Mouse (Mus musculus) embryonic facial prominence, embryonic 15.5 days (tissue): ENCODE measurements around the gene Dguok. TPM values are rescaled to one million over a fixed set of nuclear protein-coding genes. Genes with fewer than 3 reads are reported as not detected.

Experiments used
- ATAC-seq: fragments of 200-750 bp; cut with Nextera tagmentation; 2 replicates; pipeline ENCODE4 v1.8.0; 2017; ENCODE audit warnings: low read depth, moderate TSS enrichment; ENCODE audit not compliant: insufficient number of reproducible peaks, low FRiP score, low TSS enrichment
- H3K27ac ChIP-seq: fragments of 300-500 bp; sonication (generic); replicated peaks from 2 replicates; pipeline ENCODE4 v1.5.1; 2015; ENCODE audit warnings: mild to moderate bottlenecking, inconsistent platforms
- H3K27me3 ChIP-seq: fragments of 300-500 bp; sonication (generic); 2 replicates; pipeline ENCODE4 v1.6.1; 2015; ENCODE audit warnings: inconsistent platforms
- H3K36me3 ChIP-seq: fragments of 300-500 bp; sonication (generic); 2 replicates; pipeline ENCODE4 v1.6.1; 2015; ENCODE audit warnings: mild to moderate bottlenecking, inconsistent platforms
- H3K4me1 ChIP-seq: fragments of 300-500 bp; sonication (generic); 2 replicates; pipeline ENCODE4 v1.6.1; 2015; ENCODE audit warnings: inconsistent platforms
- H3K4me2 ChIP-seq: fragments of 300-500 bp; sonication (generic); replicated peaks from 2 replicates; pipeline ENCODE4 v1.6.1; 2015; ENCODE audit warnings: mild to moderate bottlenecking, inconsistent platforms
- H3K4me3 ChIP-seq: fragments of 300-500 bp; sonication (generic); replicated peaks from 2 replicates; pipeline ENCODE4 v1.5.1; 2015; ENCODE audit warnings: mild to moderate bottlenecking, inconsistent platforms
- H3K9ac ChIP-seq: fragments of 300-500 bp; sonication (generic); 2 replicates; pipeline ENCODE4 v1.6.1; 2015; ENCODE audit warnings: inconsistent platforms
- H3K9me3 ChIP-seq: fragments of 300-500 bp; sonication (generic); replicated peaks from 2 replicates; pipeline ENCODE4 v1.6.1; 2016; ENCODE audit warnings: inconsistent platforms
- WGBS: fragments of 180-500 bp; shearing (Covaris S2); methylation state at CpG from one replicate; pipeline ENCODE4 v1.1.7; 2015; 5-methylcytosine and 5-hydroxymethylcytosine counted together
- polyA plus RNA-seq: library from polyadenylated mRNA; unstranded; fragments of >200 nt; fragmentation: Nextera tagmentation; extraction: Ambion mirVana; gene quantifications from 2 replicates; pipeline ENCODE4 v1.2.1, GENCODE M21; 2015

The Dguok gene
- polyA plus RNA-seq, 1 experiment from 2014 or later: 90.4 TPM

- Histone ChIP-seq H3K9ac (no peak overlapping the region), H3K27me3 (no peaks in the 10 kb centered on the region), H3K4me1 (no peaks in the 10 kb centered on the region), H3K9me3 (no peaks in the 10 kb centered on the region), H3K4me3 (no peak overlapping the region), H3K4me2 (no peak overlapping the region), H3K27ac (no peak overlapping the region), H3K36me3 (peaks cover 42% of the 10 kb centered on the region)
- WGBS: 94% methylated on average over 7 of the region's 7 CpGs
- no peak for ATAC-seq
These were observed 28.1 kb downstream of the Dguok start for GRCm38 (mm10) chr6:83478628-83479027.

DNA sequence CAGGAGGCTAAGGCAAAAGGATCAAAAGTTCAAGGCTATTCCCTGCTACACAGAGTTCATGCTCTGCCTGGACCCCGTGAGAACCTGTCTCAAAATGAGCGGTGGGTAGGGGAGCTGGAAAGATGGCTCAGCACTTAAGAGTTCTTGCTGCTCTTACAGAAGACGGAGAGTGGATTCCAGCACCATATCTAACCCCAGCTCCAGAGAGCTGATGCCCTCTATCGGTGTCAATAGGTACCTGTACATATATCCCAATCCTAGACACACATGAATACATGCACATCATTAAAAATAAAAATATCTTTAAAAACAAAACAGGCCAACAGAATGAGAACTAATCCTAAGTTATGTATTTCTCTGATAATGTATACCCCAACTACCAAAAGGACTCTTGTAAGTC is 28.6 kb downstream of the Dguok start:
- Histone ChIP-seq H3K4me3 (no peak overlapping the region), H3K9me3 (no peaks in the 10 kb centered on the region), H3K9ac (no peak overlapping the region), H3K27me3 (no peaks in the 10 kb centered on the region), H3K27ac (no peak overlapping the region), H3K4me1 (no peaks in the 10 kb centered on the region), H3K4me2 (no peak overlapping the region), H3K36me3 (peaks cover 41% of the 10 kb centered on the region)
- ATAC-seq: no peak
- 61% methylated on average over 4 of the region's 4 CpGs for WGBS

GRCm38 (mm10) chr6:83475431-83475830 is 31.3 kb downstream of the Dguok start:
- no peaks in the 10 kb centered on the region for H3K4me1 ChIP-seq
- no peak for ATAC-seq
- peaks cover 20% of the 10 kb centered on the region for H3K36me3 ChIP-seq
- no peak overlapping the region for H3K27ac ChIP-seq
- no peak overlapping the region for H3K4me2 ChIP-seq
- H3K9me3 ChIP-seq: no peaks in the 10 kb centered on the region
- WGBS: 78% methylated on average over 7 of the region's 7 CpGs
- H3K9ac ChIP-seq: no peak overlapping the region
- no peaks in the 10 kb centered on the region for H3K27me3 ChIP-seq
- H3K4me3 ChIP-seq: no peak overlapping the region

GRCm38 (mm10) chr6:83473240-83473639 is 33.5 kb downstream of the Dguok start:
- H3K4me2 ChIP-seq: no peak overlapping the region
- no peak for ATAC-seq
- no peak overlapping the region for H3K9ac ChIP-seq
- WGBS: 72% methylated on average over 9 of the region's 9 CpGs
- no peak overlapping the region for H3K4me3 ChIP-seq
- H3K36me3 ChIP-seq: peaks cover 7% of the 10 kb centered on the region; the same call in 1 of the 2 replicates
- no peaks in the 10 kb centered on the region for H3K9me3 ChIP-seq
- H3K27ac ChIP-seq: no peak overlapping the region
- no peaks in the 10 kb centered on the region for H3K4me1 ChIP-seq
- no peaks in the 10 kb centered on the region for H3K27me3 ChIP-seq

DNA sequence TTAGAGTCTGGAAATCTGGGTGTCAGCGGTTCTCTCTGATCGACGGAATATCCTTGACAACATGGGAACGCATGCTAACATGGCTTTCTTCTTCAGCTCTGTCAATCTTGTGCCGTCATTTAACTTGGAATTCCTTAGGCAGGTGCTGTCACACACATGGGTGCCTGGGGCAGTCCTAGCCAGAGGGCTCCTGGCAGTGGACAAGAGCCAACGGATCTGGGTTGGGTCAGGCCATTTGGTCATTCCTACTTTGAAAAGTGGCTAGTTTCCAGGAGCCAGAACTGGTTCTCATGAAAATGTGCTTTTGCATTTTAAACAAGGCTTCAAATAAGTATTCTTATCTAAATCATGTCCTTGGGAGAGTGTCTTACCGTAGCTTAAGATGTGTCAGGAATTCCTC is 35.0 kb downstream of the Dguok start:
- ATAC-seq: no peak
- WGBS: 65% methylated on average over 7 of the region's 7 CpGs
- no peaks in the 10 kb centered on the region for H3K27me3 ChIP-seq

DNA sequence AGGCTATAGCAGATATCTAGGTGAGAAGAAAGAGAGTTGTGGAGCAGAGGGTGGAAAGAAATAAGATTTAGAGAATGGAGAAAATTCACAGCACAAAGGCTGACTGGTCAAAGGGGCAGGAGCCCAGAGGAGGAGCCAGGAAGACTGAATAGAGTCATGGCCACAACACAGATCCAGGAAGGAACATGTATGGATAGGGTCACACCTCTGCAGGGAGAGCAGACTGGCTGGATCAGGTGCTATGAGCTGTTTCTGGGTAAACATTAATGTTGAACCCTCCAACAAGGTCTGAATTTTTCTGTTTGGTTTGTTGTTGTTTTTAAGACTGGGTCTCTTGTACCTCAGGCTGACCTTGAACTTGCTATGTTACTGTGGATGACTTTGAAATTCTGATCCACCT is 42.8 kb downstream of the Dguok start:
- Histone ChIP-seq H3K36me3 (no peaks in the 10 kb centered on the region), H3K27me3 (no peaks in the 10 kb centered on the region), H3K4me1 (peaks cover 12% of the 10 kb centered on the region), H3K4me3 (no peak overlapping the region), H3K9ac (no peak overlapping the region), H3K27ac (no peak overlapping the region), H3K4me2 (no peak overlapping the region), H3K9me3 (no peaks in the 10 kb centered on the region)
- no peak for ATAC-seq

More for the DNA sequence above, 35.0 kb downstream of the Dguok start:
- Histone ChIP-seq H3K9me3 (no peaks in the 10 kb centered on the region), H3K9ac (no peak overlapping the region), H3K36me3 (no peaks in the 10 kb centered on the region), H3K4me1 (no peaks in the 10 kb centered on the region), H3K27ac (no peak overlapping the region), H3K4me3 (no peak overlapping the region), H3K4me2 (no peak overlapping the region)

DNA sequence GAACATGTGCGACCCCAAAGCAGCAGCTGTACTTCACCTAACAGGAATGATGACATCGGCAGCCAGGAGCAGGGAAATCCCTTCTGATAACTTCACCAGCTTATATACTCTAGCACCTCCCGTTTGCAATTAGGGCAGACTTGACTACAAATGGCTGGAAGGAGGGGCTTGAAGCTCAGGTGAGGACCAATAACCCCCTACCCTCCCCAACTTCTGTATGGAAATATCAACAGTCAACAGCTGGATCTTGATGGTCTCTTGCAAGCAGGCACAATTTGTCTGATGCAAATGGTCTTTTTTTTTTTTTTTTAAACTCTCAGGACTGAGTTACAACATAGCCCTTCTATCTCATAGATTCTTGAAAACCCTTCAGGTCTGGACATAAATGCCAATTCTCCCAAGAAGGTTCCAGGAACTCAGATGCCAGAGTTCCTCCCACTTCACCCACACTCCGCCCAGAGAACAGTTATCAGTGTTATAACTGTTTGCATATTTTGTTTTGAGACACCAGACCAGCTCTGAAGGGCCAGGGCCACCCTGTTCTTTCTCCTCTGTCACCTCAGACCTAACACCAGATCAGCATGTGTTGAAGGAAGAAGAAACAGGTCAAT is 47.6 kb downstream of the Dguok start, which contains the start of gene Tet3:
Gene Tet3, minus strand, starts transcription at position 51 of the 611 bp plus-strand sequence.
- H3K27me3 ChIP-seq: no peaks in the 10 kb centered on the region
- H3K9ac ChIP-seq: no peak within 1 kb of the TSS
- no peak within 1 kb of the TSS for H3K4me3 ChIP-seq
- no peaks in the 10 kb centered on the region for H3K9me3 ChIP-seq
- H3K27ac ChIP-seq: peak within 1 kb of the TSS; percentile 17
- H3K4me2 ChIP-seq: peak within 1 kb of the TSS; percentile 92; the same call in 1 of the 2 replicates
- ATAC-seq: no peak
- no peaks in the 10 kb centered on the region for H3K36me3 ChIP-seq
- 62% methylated on average over 4 of the region's 4 CpGs for WGBS
- peaks cover 43% of the 10 kb centered on the region for H3K4me1 ChIP-seq

DNA sequence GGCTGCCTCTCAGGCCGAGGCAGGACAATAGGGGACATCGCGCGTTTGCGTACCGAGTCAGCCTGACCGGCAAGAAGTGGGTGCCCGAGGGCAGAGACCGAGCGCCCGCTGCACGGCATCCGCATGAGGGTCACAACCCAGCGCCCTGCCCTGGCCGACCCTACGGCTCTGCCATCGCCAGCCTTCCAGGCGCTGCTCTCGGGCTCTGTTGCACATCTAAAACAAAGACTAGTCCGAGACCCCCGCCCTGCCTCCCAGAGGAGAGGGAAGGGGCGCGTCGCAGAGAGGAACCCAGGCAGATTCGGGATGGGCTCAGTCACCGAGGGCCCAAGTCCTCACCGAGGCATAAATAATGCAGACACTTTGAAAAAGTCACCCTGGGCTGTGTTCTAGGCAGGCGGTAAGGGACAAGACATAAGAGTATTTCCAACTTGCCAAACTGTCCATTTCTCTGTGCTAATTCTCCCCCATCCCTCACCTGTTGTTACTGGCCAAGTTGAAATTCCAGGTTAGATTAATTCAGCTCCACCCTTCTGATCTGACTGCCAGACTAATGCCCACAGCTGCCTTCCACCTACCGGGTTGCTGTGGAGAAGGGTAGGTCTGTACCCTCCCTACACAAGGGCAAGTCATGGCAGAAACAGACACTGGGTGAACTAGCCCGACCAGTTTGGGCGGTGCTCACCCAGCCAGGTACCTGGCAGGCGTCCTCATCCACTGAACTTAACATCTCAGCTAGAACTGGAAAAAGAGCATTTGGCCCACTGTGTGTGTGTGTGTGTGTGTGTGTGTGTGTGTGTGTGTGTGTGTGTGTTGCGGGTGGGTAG is 49.6 kb downstream of the Dguok start:
- Histone ChIP-seq H3K9me3 (no peaks in the 10 kb centered on the region), H3K36me3 (no peaks in the 10 kb centered on the region), H3K4me3 (peak overlapping the region; percentile 82), H3K4me1 (peaks cover 60% of the 10 kb centered on the region), H3K27ac (peak overlapping the region; percentile 90), H3K4me2 (peak overlapping the region; percentile 92), H3K27me3 (no peaks in the 10 kb centered on the region), H3K9ac (peak overlapping the region; percentile 76)
- ATAC-seq: peak; percentile 75
- 4% methylated on average over 33 of the region's 33 CpGs for WGBS

DNA sequence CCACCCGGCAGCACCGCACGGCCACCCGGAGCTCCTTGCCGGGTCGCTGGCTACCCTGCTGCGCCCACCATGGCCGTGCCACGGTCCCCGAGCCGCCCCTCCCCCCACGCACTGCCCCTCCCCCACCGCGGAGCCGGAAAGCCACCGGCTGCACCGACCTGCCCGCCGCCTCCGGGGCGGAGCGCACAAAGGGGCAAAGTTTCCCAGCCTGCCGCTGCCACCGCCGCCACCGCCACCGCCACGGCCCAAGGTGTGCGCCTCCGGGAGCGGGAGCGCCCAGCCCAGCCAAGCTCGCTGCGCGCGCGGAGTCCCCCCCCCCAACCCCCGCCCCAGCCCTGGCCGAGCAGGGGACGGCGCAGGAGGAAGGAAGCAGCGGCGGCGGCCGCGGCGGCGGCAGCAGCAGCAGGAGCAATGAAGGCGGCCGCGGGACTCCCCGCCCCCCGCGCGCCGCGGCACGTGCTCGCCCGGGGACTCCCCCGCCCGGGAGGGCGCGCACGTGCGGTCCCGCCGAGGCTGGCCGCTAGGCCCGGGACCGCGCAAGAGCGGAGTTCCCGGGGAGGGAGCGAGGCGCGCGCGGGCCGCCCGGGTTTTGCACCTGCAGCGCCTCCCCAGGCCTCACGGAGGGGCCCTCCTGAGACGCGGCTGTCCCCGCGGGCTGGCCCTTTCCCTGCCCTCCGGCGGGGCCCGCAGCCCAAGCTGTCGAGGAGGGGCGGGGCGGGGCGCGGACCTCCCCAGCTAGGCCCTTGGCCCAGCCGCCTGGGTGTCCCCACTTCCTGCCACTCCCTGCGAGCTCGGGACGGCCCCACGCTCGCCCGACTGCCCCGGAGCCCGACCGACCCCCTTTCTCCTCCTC is 50.4 kb downstream of the Dguok start:
- Histone ChIP-seq H3K9ac (peak overlapping the region; percentile 76), H3K4me1 (peaks cover 68% of the 10 kb centered on the region), H3K36me3 (no peaks in the 10 kb centered on the region), H3K4me3 (peak overlapping the region; percentile 82), H3K27ac (peak overlapping the region; percentile 90), H3K9me3 (no peaks in the 10 kb centered on the region), H3K4me2 (peak overlapping the region; percentile 92), H3K27me3 (no peaks in the 10 kb centered on the region)
- ATAC-seq: peak; percentile 75
- under 1% methylated on average over 95 of the region's 105 CpGs for WGBS

DNA sequence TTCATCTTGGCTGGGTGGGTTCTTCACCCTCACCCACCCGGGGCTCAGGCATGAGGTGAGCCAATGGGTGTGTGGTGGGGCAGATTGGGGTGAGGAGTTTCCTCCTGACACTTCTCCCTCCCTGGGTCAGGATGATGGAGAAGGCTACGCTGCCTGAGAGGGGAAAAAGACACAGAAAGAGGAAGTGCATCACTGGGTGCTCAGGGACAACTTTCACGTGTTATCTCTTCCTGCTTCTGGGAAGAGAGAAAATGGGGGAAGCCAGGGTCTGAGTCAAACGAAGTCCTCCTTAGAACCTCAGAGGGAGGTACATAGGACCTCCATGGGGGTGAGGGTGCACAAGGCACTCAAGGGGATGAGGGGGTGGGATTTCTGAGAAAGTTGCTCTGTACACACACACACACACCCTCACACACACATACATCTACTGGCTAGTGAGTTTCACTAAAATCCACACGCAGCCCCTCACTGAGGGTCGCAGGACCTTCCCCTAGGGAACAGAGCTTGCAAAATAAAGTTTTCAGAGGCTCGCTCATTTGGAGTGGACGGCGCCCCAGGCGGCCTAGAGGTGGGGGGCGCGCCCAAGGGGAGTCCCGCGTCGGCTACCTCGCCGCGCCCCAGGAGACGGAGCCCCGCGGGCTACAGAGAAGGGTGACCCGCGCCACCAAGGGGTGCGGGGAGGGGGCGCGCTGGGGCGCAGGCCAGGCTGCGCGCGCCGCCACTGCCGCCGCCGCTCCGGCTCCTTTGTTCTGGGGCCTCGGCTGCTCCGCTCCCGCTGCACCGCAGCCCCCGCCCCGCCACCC is 51.2 kb downstream of the Dguok start:
- H3K9me3 ChIP-seq: no peaks in the 10 kb centered on the region
- H3K4me3 ChIP-seq: peak overlapping the region; percentile 82
- H3K4me1 ChIP-seq: peaks cover 77% of the 10 kb centered on the region
- peak; percentile 16; the same call in 1 of the 2 replicates for ATAC-seq
- peak overlapping the region; percentile 76 for H3K9ac ChIP-seq
- no peaks in the 10 kb centered on the region for H3K27me3 ChIP-seq
- H3K27ac ChIP-seq: peak overlapping the region; percentile 90
- WGBS: under 1% methylated on average over 37 of the region's 41 CpGs
- H3K36me3 ChIP-seq: no peaks in the 10 kb centered on the region
- H3K4me2 ChIP-seq: peak overlapping the region; percentile 92
